In the genomic region with DNA sequence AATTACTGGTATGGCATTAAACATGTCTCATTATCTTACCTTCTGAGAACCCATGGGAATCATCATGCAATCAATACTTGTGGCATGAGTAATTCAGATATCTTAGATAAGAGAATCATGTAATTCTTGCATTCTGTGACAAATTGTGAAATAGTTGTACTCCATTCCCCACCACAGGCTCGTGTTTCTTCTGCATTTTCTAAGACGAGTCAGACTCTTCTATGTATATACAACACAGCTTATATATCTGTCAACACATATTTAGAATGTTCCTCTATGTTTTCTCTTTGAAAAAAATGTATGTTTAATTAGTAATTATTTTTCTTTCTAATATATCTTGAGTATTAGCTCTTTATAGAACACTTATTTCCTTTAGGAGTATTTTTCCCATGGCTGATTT, we compare ENCODE assay signal across 27 mouse cellular contexts.
A peak's percentile ranks its signal among the peaks of the same experiment; 100 is the strongest.
DNase-seq lines count a peak whose midpoint lies in the region; ATAC-seq and TF ChIP-seq lines count a peak whose summit lies in the region.
"Had no signal": no experiment of that assay in that cellular context is flagged by ENCODE, and none has a peak within 500 bp of the region (broad histone marks: within the 10 kb centered on the region; RNA-seq: fewer than 3 reads in every experiment).

No protein-coding gene starts in this region.

- no peak for TF ChIP-seq CTCF in lung, postnatal 0 days (IDR thresholded peaks at IDR 0.05)

- H3K4me3 ChIP-seq in lung, embryonic 15.5 days, result no peak overlapping the region
- no peak overlapping the region for H3K4me3 ChIP-seq in lung, postnatal 0 days (ENCODE audit: low read depth, low read length)
- H3K4me3 ChIP-seq: embryonic facial prominence, embryonic 13.5 days; embryonic facial prominence, embryonic 15.5 days; erythroblast, embryonic 14.5 days; forebrain, embryonic 10.5 days; forebrain, embryonic 12.5 days had no signal

- TF ChIP-seq EP300 in lung, postnatal 0 days (IDR thresholded peaks at IDR 0.05), result no peak

- no peaks in the 10 kb centered on the region for H3K9me3 ChIP-seq in lung, embryonic 15.5 days
- H3K9me3 ChIP-seq in lung, postnatal 0 days (ENCODE audit: low read length), result no peaks in the 10 kb centered on the region
- H3K9me3 ChIP-seq: embryonic facial prominence, embryonic 13.5 days; embryonic facial prominence, embryonic 15.5 days; forebrain, embryonic 10.5 days; forebrain, embryonic 12.5 days had no signal

- H3K27me3 ChIP-seq in lung, embryonic 15.5 days, result no peaks in the 10 kb centered on the region
- H3K27me3 ChIP-seq in lung, postnatal 0 days (replicated peaks; ENCODE audit: insufficient read depth, low read length), result no peaks in the 10 kb centered on the region
- H3K27me3 ChIP-seq: CH12.LX; embryonic facial prominence, embryonic 13.5 days; embryonic facial prominence, embryonic 15.5 days; forebrain, embryonic 12.5 days had no signal

- no peak for DNase-seq in lung, postnatal 25 days (ENCODE audit: low spot score)
- peak; percentile 6 for DNase-seq in lung, postnatal 0 days (ENCODE audit: low spot score)
- DNase-seq in lung, postnatal 4 days, result no peak
- DNase-seq in Muller cell, postnatal 12 days (ENCODE audit: inconsistent ontology term), result peak; percentile 7
- DNase-seq in heart, adult 18-20 months, result no peak
- DNase-seq: adrenal gland, adult 2 months; adrenal gland, postnatal 10 days; adrenal gland, postnatal 25 days; B cell, adult 2 months; cerebellum, adult 11 months; cerebellum, adult 18-20 months; cerebellum, adult 8-10 months; cerebellum, adult 9-11 months; cerebellum, postnatal 14 days; cerebellum, postnatal 36 days; embryo, embryonic 11 days had no signal

- H3K4me1 ChIP-seq in lung, embryonic 15.5 days, result no peaks in the 10 kb centered on the region
- no peaks in the 10 kb centered on the region for H3K4me1 ChIP-seq in lung, postnatal 0 days (ENCODE audit: insufficient read depth, low read depth, low read length)
- H3K4me1 ChIP-seq: embryonic facial prominence, embryonic 13.5 days; embryonic facial prominence, embryonic 15.5 days; forebrain, embryonic 10.5 days; forebrain, embryonic 12.5 days had no signal

- no peak overlapping the region for H3K27ac ChIP-seq in lung, embryonic 15.5 days
- no peak overlapping the region for H3K27ac ChIP-seq in lung, postnatal 0 days (ENCODE audit: low read length)
- H3K27ac ChIP-seq: embryonic facial prominence, embryonic 13.5 days; embryonic facial prominence, embryonic 15.5 days; forebrain, embryonic 10.5 days; forebrain, embryonic 12.5 days had no signal

- WGBS in lung, embryonic 15.5 days, result 32% methylated on average over 2 of the region's 2 CpGs
- 27% methylated on average over 2 of the region's 2 CpGs for WGBS in lung, postnatal 0 days

- no peak overlapping the region for H3K4me2 ChIP-seq in lung, embryonic 15.5 days
- no peak overlapping the region for H3K4me2 ChIP-seq in lung, postnatal 0 days (replicated peaks; ENCODE audit: low read depth, low read length)
- H3K4me2 ChIP-seq: embryonic facial prominence, embryonic 13.5 days; embryonic facial prominence, embryonic 15.5 days; forebrain, embryonic 12.5 days had no signal

- peak; percentile 76; the same call in 1 of the 2 replicates for ATAC-seq in lung, embryonic 15.5 days (ENCODE audit: borderline replicate concordance, extremely low read depth, low FRiP score, low TSS enrichment)
- ATAC-seq in lung, postnatal 0 days, result no peak
- ATAC-seq: CD4-positive, CD25-positive, alpha-beta regulatory T cell, adult 4 months; forebrain, embryonic 14.5 days; forebrain, embryonic 16.5 days had no signal

- H3K9ac ChIP-seq in lung, embryonic 15.5 days, result no peak overlapping the region
- no peak overlapping the region for H3K9ac ChIP-seq in lung, postnatal 0 days (replicated peaks; ENCODE audit: low read depth)
- H3K9ac ChIP-seq: embryonic facial prominence, embryonic 13.5 days; embryonic facial prominence, embryonic 15.5 days; forebrain, embryonic 12.5 days had no signal

- no peaks in the 10 kb centered on the region for H3K36me3 ChIP-seq in lung, embryonic 15.5 days
- no peaks in the 10 kb centered on the region for H3K36me3 ChIP-seq in lung, postnatal 0 days (ENCODE audit: insufficient read depth, low read length)
- H3K36me3 ChIP-seq: embryonic facial prominence, embryonic 13.5 days; embryonic facial prominence, embryonic 15.5 days; forebrain, embryonic 10.5 days; forebrain, embryonic 12.5 days; G1E had no signal

Comparison
In these comparisons a context has a peak if more than half of its experiments do, and no peak if none do; other contexts are left out.
1. DNase-seq: peak in lung, postnatal 0 days (single experiment) and Muller cell, postnatal 12 days (single experiment); none in lung, postnatal 25 days (single experiment), lung, postnatal 4 days (0 of 2) and heart, adult 18-20 months (0 of 2).